Mouse (Mus musculus): ENCODE data around the gene Nqo2. TPM values are rescaled to one million over a fixed set of nuclear protein-coding genes. Genes with fewer than 3 reads are reported as not detected.

The Nqo2 gene
- 12.1 TPM for polyA plus RNA-seq (2017; shearing (Covaris generic))

GRCm38 (mm10) chr13:33964206-33965046, at the start of gene Nqo2:
Gene Nqo2, plus strand, starts transcription at chr13:33964687.

GRCm38 (mm10) chr13:34002058-34003006, 37.8 kb downstream of the Nqo2 start, which contains the start of the genes Ripk1 and Serpinb6a:
Gene Ripk1, plus strand, starts transcription at chr13:34002363.
Gene Serpinb6a, minus strand, starts transcription at chr13:34002794.

GRCm38 (mm10) chr13:34037172-34038055, 72.9 kb downstream of the Nqo2 start, which contains the start of gene Bphl:
Gene Bphl, plus strand, starts transcription at chr13:34037597.

Other genes with a start within 250 kb of the Nqo2 start
- gene Serpinb6e, start 121.3 kb upstream of the Nqo2 start, polyA plus RNA-seq (2017; shearing (Covaris generic)) = not detected
- gene Serpinb6c, start 59.0 kb upstream of the Nqo2 start, polyA plus RNA-seq (2017; shearing (Covaris generic)) = not detected
- 78.1 TPM for gene Ripk1, start 37.7 kb downstream of the Nqo2 start, polyA plus RNA-seq (2017; shearing (Covaris generic))
- gene Serpinb6a, start 38.1 kb downstream of the Nqo2 start, polyA plus RNA-seq (2017; shearing (Covaris generic)) = 28.4 TPM
- gene Bphl, start 72.9 kb downstream of the Nqo2 start, polyA plus RNA-seq (2017; shearing (Covaris generic)) = 14.4 TPM
- 46.3 TPM for gene Tubb2a, start 113.3 kb downstream of the Nqo2 start, polyA plus RNA-seq (2017; shearing (Covaris generic))
- gene Tubb2b, start 165.8 kb downstream of the Nqo2 start, polyA plus RNA-seq (2017; shearing (Covaris generic)) = 0.19 TPM
- 47.7 TPM for gene Psmg4, start 198.3 kb downstream of the Nqo2 start, polyA plus RNA-seq (2017; shearing (Covaris generic))